Mouse (Mus musculus) ES-Bruce4 (cell line): ENCODE results near the gene Trim80. TPM values are rescaled to one million over a fixed set of nuclear protein-coding genes. Genes with fewer than 3 reads are reported as not detected.
"Not testable (repeated sequence)": the region's sequence is repeated elsewhere in the genome, so short reads cannot be mapped to it uniquely, and the experiment has no call there.

ENCODE experiments used
- H3K27ac ChIP-seq: 2 replicates; pipeline ENCODE4 v1.5.1; 2012; ENCODE audit warnings: low read length, inconsistent platforms; ENCODE audit not compliant: insufficient read depth
- H3K27me3 ChIP-seq: 2 replicates; pipeline ENCODE4 v1.6.1; 2012; ENCODE audit warnings: mild to moderate bottlenecking, low read length, inconsistent platforms; ENCODE audit not compliant: control insufficient read depth, poor library complexity, insufficient read depth, severe bottlenecking
- H3K36me3 ChIP-seq: 2 replicates; pipeline ENCODE4 v1.6.1; 2012; ENCODE audit warnings: inconsistent platforms, mild to moderate bottlenecking, low read length, moderate library complexity; ENCODE audit not compliant: control insufficient read depth, poor library complexity, insufficient read depth, severe bottlenecking
- H3K4me1 ChIP-seq: one replicate; pipeline ENCODE4 v1.8.1; 2011; ENCODE audit warnings: low read length; ENCODE audit not compliant: control insufficient read depth, insufficient read depth
- H3K4me3 ChIP-seq: 2 replicates; pipeline ENCODE4 v1.5.1; 2011; ENCODE audit warnings: low read depth, mild to moderate bottlenecking, low read length
- H3K9ac ChIP-seq: 2 replicates; pipeline ENCODE4 v1.6.1; 2012; ENCODE audit warnings: low read depth, mild to moderate bottlenecking, inconsistent platforms; ENCODE audit not compliant: poor library complexity, severe bottlenecking
- H3K9me3 ChIP-seq: replicated peaks from 2 replicates; pipeline ENCODE4 v1.6.1; 2012; ENCODE audit warnings: mild to moderate bottlenecking, low read length, inconsistent platforms; ENCODE audit not compliant: control insufficient read depth, poor library complexity, insufficient read depth, severe bottlenecking
- CTCF ChIP-seq: IDR thresholded peaks from one replicate; pipeline ENCODE4 v1.8.1; 2011; ENCODE audit warnings: low read depth, low read length
- EP300 ChIP-seq: IDR thresholded peaks from 2 replicates; pipeline ENCODE4 v1.6.1; 2011; ENCODE audit warnings: low read depth, low read length; ENCODE audit not compliant: insufficient read depth
- POLR2A ChIP-seq: IDR thresholded peaks from one replicate; pipeline ENCODE4 v1.8.1; 2011; ENCODE audit warnings: low read length; ENCODE audit not compliant: insufficient read depth
- polyA plus RNA-seq: library from polyadenylated mRNA; stranded (reverse); fragments of >200 nt; gene quantifications from 2 replicates; pipeline ENCODE4 v1.2.4, GENCODE M21; 2011; ENCODE audit warnings: low read depth; ENCODE audit not compliant: missing spikeins, insufficient read depth, insufficient read length

Gene Trim80
- polyA plus RNA-seq, 1 experiment: not detected

DNA sequence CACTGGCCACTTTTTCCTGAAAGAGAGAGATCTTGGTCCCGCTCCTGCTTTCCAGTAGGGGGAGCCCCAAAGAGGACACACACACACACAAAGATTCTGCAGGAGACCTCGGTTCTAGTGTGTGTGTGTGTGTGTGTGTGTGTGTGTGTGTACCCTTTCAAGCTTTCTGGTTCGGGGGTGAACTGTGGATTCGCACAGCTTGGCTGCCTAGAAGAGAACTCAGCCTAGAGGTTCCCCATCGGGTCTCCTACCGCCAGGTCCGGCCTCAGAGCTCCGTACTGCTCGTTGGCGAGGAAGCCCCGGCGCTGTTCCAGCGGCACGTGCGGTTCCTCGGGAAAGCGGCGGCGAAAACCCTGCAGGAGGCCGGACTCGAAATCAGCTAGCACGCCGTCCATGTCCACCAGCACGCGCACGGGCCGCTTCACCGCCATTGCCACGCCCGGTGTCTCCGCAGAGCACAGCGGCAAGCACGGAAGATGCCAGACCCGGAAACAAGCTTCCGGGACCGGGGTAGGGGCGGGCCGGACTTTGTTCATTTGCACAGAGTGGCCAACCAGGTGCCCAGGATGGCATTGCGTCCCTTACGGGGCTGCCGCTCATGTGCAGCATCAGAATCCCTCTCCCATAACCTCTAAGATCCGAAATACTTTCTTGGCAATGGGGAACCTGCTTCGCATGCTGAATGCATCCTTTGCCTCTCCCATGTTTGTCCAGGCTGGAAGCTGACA lies 51.2 kb downstream of the Trim80 start, which contains the start of gene Nt5c:
Gene Nt5c (minus strand): TSS at position 507 of the 728 bp plus-strand sequence.
- Histone ChIP-seq H3K4me1 (no peaks in the 10 kb centered on the region), H3K27me3 (no peaks in the 10 kb centered on the region), H3K9ac (peak within 1 kb of the TSS; percentile 73), H3K27ac (no peak within 1 kb of the TSS), H3K4me3 (peak within 1 kb of the TSS; percentile 76), H3K9me3 (no peaks in the 10 kb centered on the region), H3K36me3 (no peaks in the 10 kb centered on the region)
- TF ChIP-seq EP300 (0 out of 2 replicates have a peak, but pooled peaks have one; percentile 25), POLR2A (no peak), CTCF (peak; percentile 40)

GRCm38 (mm10) chr11:115492387-115492786 lies 52.0 kb downstream of the Trim80 start:
- Histone ChIP-seq H3K4me3 (no peak overlapping the region), H3K9me3 (no peaks in the 10 kb centered on the region), H3K4me1 (no peaks in the 10 kb centered on the region), H3K36me3 (no peaks in the 10 kb centered on the region), H3K27ac (no peak overlapping the region), H3K9ac (peak overlapping the region; percentile 73), H3K27me3 (no peaks in the 10 kb centered on the region)
- TF ChIP-seq EP300 (no peak), POLR2A (no peak), CTCF (no peak)

- H3K27me3 ChIP-seq, H3K4me3 ChIP-seq, H3K4me1 ChIP-seq, H3K27ac ChIP-seq, H3K9ac ChIP-seq, H3K9me3 ChIP-seq: not testable (repeated sequence)
- peaks cover 34% of the 10 kb centered on the region for H3K36me3 ChIP-seq
These were observed 56.2 kb downstream of the Trim80 start for GRCm38 (mm10) chr11:115496559-115496958.

Other genes starting within 250 kb of the Trim80 start
- gene Grin2c, start 173.3 kb upstream of the Trim80 start, polyA plus RNA-seq: 0.13 TPM in 1 of 2 replicates, not detected in the other
- gene Fdxr, start 163.5 kb upstream of the Trim80 start, polyA plus RNA-seq: 11.6 and 12.8 TPM in 2 replicates
- gene Fads6, start 142.9 kb upstream of the Trim80 start, polyA plus RNA-seq: 6.7 and 7.1 TPM in 2 replicates
- not detected in 2 replicates for gene Otop2, start 133.4 kb upstream of the Trim80 start, polyA plus RNA-seq
- 0.24 and 0.33 TPM in 2 replicates for gene Ush1g, start 118.5 kb upstream of the Trim80 start, polyA plus RNA-seq
- not detected in 2 replicates for gene Otop3, start 105.8 kb upstream of the Trim80 start, polyA plus RNA-seq
- 2.5 and 3.2 TPM in 2 replicates for gene Hid1, start 72.8 kb upstream of the Trim80 start, polyA plus RNA-seq
- gene Cdr2l, start 58.6 kb upstream of the Trim80 start, polyA plus RNA-seq: 12.3 and 14.1 TPM in 2 replicates
- 50.9 and 60.6 TPM in 2 replicates for gene Mrpl58, start 36.8 kb upstream of the Trim80 start, polyA plus RNA-seq
- 340 and 358 TPM in 2 replicates for gene Atp5h, start 20.6 kb upstream of the Trim80 start, polyA plus RNA-seq
- 22.9 and 26.4 TPM in 2 replicates for gene Kctd2, start 20.4 kb upstream of the Trim80 start, polyA plus RNA-seq
- not detected in 2 replicates for gene Slc16a5, start 21.9 kb downstream of the Trim80 start, polyA plus RNA-seq
- gene Armc7, start 35.1 kb downstream of the Trim80 start, polyA plus RNA-seq: 3.0 and 3.6 TPM in 2 replicates
- gene Nt5c, start 51.3 kb downstream of the Trim80 start, polyA plus RNA-seq: 42.7 and 43.2 TPM in 2 replicates
- 163 and 173 TPM in 2 replicates for gene Jpt1, start 73.8 kb downstream of the Trim80 start, polyA plus RNA-seq
- gene Sumo2, start 95.7 kb downstream of the Trim80 start, polyA plus RNA-seq: 1,012 and 1,017 TPM in 2 replicates
- gene Nup85, start 123.9 kb downstream of the Trim80 start, polyA plus RNA-seq: 99.9 and 103 TPM in 2 replicates
- gene Mrps7, start 163.4 kb downstream of the Trim80 start, polyA plus RNA-seq: 29.3 and 35.5 TPM in 2 replicates
- gene Gga3, start 163.5 kb downstream of the Trim80 start, polyA plus RNA-seq: 69.3 and 79.4 TPM in 2 replicates
- gene Mif4gd, start 172.4 kb downstream of the Trim80 start, polyA plus RNA-seq: 50.4 and 55.0 TPM in 2 replicates
- gene Slc25a19, start 187.8 kb downstream of the Trim80 start, polyA plus RNA-seq: 34.7 and 35.8 TPM in 2 replicates